Mouse (Mus musculus) kidney, embryonic 14.5 days (tissue): ENCODE measurements around the gene Kif20b. TPM values are rescaled to one million over a fixed set of nuclear protein-coding genes. Genes with fewer than 3 reads are reported as not detected.
A peak's percentile ranks its signal among the peaks of the same experiment; 100 is the strongest.

Source experiments
- ATAC-seq: fragments of 200-750 bp; cut with Nextera tagmentation; 2 replicates; pipeline ENCODE4 v1.8.0; 2017; ENCODE audit warnings: moderate number of reproducible peaks, mild to moderate bottlenecking, moderate TSS enrichment, moderate library complexity; ENCODE audit not compliant: low FRiP score, low TSS enrichment
- H3K27ac ChIP-seq: fragments of 300-500 bp; sonication (generic); 2 replicates; pipeline ENCODE4 v1.5.1; 2014; ENCODE audit warnings: low read depth, mild to moderate bottlenecking, low read length, moderate library complexity, mixed read lengths
- H3K27me3 ChIP-seq: fragments of 300-500 bp; sonication (generic); 2 replicates; pipeline ENCODE4 v1.6.1; 2014; ENCODE audit warnings: mild to moderate bottlenecking, low read length; ENCODE audit not compliant: control insufficient read depth, insufficient read depth
- H3K36me3 ChIP-seq: fragments of 300-500 bp; sonication (generic); 2 replicates; pipeline ENCODE4 v1.6.1; 2014; ENCODE audit warnings: low read length, mixed read lengths; ENCODE audit not compliant: control insufficient read depth, insufficient read depth
- H3K4me1 ChIP-seq: fragments of 300-500 bp; sonication (generic); 2 replicates; pipeline ENCODE4 v1.6.1; 2014; ENCODE audit warnings: low read length, mixed read lengths; ENCODE audit not compliant: control insufficient read depth, insufficient read depth
- H3K4me2 ChIP-seq: fragments of 300-500 bp; sonication (generic); replicated peaks from 2 replicates; pipeline ENCODE4 v1.6.1; 2014; ENCODE audit warnings: low read depth, mild to moderate bottlenecking, low read length
- H3K4me3 ChIP-seq: fragments of 300-500 bp; sonication (generic); 2 replicates; pipeline ENCODE4 v1.5.1; 2014; ENCODE audit warnings: mild to moderate bottlenecking, low read length
- H3K9ac ChIP-seq: fragments of 300-500 bp; sonication (generic); 2 replicates; pipeline ENCODE4 v1.6.1; 2014; ENCODE audit warnings: low read depth, mild to moderate bottlenecking, low read length, moderate library complexity
- H3K9me3 ChIP-seq: fragments of 300-500 bp; sonication (generic); 2 replicates; pipeline ENCODE4 v1.6.1; 2016; ENCODE audit warnings: low read length; ENCODE audit not compliant: control insufficient read depth
- WGBS: fragments of 180-500 bp; shearing (Covaris S2); extraction: QIAGEN DNeasy Blood & Tissue Kit; methylation state at CpG from one replicate; pipeline ENCODE4 v1.1.7; 2014; 5-methylcytosine and 5-hydroxymethylcytosine counted together
- polyA plus RNA-seq: library from polyadenylated mRNA; unstranded; fragments of >200 nt; fragmentation: Nextera tagmentation; extraction: Ambion mirVana; gene quantifications from 2 replicates; pipeline ENCODE4 v1.2.1, GENCODE M21; 2014

Gene Kif20b
- polyA plus RNA-seq, 1 experiment from 2014 or later: 86.2 TPM

GRCm38 (mm10) chr19:34904032-34904431, 18.1 kb upstream of the Kif20b start:
- Histone ChIP-seq H3K4me1 (no peaks in the 10 kb centered on the region), H3K9me3 (0 out of 2 replicates have a peak, but pooled peaks cover 2% of the 10 kb centered on the region), H3K4me2 (no peak overlapping the region), H3K36me3 (no peaks in the 10 kb centered on the region), H3K27me3 (no peaks in the 10 kb centered on the region), H3K9ac (no peak overlapping the region), H3K27ac (no peak overlapping the region), H3K4me3 (no peak overlapping the region)
- no peak for ATAC-seq
- WGBS: 83% methylated on average over 5 of the region's 5 CpGs

GRCm38 (mm10) chr19:34905424-34905823, 16.7 kb upstream of the Kif20b start:
- Histone ChIP-seq H3K4me2 (no peak overlapping the region), H3K27ac (no peak overlapping the region), H3K9me3 (0 out of 2 replicates have a peak, but pooled peaks cover 2% of the 10 kb centered on the region), H3K27me3 (no peaks in the 10 kb centered on the region), H3K4me3 (no peak overlapping the region), H3K9ac (no peak overlapping the region), H3K36me3 (no peaks in the 10 kb centered on the region), H3K4me1 (no peaks in the 10 kb centered on the region)
- no peak for ATAC-seq
- WGBS: 93% methylated on average over 7 of the region's 7 CpGs

DNA sequence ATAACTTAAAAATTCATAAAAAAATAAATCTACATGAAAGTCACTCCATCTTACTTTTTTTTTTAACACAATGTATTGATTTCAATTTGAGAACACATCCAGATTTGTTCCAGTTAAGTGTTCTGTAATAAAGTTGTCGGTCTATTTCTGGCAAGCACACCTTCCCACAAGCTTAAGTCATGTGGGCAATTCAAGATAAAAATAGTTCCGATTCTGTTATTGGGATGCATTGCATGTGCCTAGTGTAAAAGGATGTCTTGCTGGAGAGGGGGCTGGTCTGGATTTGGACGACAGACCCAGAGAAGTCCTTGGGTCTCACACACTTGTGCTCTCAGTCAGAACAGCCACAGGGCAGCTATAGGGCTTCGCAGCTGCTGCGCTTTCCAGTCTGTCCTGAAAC, 15.4 kb upstream of the Kif20b start:
- H3K9me3 ChIP-seq: 0 out of 2 replicates have a peak, but pooled peaks cover 2% of the 10 kb centered on the region
- no peaks in the 10 kb centered on the region for H3K36me3 ChIP-seq
- no peak overlapping the region for H3K4me2 ChIP-seq
- H3K27ac ChIP-seq: no peak overlapping the region
- no peaks in the 10 kb centered on the region for H3K27me3 ChIP-seq
- H3K4me3 ChIP-seq: no peak overlapping the region
- no peak overlapping the region for H3K9ac ChIP-seq
- ATAC-seq: no peak
- 88% methylated on average over 5 of the region's 5 CpGs for WGBS
- no peaks in the 10 kb centered on the region for H3K4me1 ChIP-seq

DNA sequence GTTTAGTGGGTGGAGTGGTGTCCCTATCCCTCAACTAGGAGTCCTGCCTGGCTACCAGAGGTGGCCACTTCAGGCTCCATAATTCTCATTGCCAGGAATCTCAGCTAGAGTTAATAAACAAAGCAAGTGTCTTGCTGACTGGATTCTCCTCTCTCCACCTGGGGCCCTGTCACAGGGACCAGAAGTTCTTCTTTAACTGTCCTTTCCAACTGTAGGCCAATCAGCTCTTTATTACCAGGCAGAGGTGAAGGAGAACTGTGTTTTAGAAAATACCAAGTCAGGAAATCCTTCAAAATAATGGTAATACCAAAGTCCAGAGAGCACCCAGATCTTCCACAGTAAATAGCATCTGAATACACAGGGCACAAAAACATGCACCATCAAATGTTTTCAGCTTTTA, 9.8 kb upstream of the Kif20b start:
- no peak for ATAC-seq
- H3K9me3 ChIP-seq: no peaks in the 10 kb centered on the region

DNA sequence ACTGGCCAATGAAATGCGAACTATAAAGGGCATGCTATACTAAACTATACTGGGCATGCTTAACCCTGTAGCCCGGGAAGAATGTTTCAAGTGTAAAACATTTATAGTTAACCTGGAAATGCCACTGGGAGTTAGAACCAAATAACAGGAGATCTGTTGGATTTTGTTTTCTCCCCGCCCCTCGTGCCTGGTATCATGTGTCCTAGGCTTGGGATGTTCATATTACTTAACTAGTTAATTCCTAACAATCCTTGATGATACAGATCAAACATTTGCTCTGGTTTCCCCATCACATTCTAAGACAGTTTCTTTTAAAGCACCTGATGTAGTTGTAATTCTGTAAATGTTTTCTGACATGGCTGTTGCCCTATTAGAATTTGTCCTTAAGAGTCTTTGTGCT, 2.1 kb upstream of the Kif20b start:
- Histone ChIP-seq H3K9ac (no peak overlapping the region), H3K9me3 (no peaks in the 10 kb centered on the region), H3K27me3 (no peaks in the 10 kb centered on the region), H3K36me3 (no peaks in the 10 kb centered on the region; the same call in 1 of the 2 replicates), H3K4me2 (no peak overlapping the region), H3K27ac (no peak overlapping the region), H3K4me3 (no peak overlapping the region), H3K4me1 (no peaks in the 10 kb centered on the region)
- WGBS: 83% methylated on average over 4 of the region's 4 CpGs
- ATAC-seq: no peak

More for the DNA sequence above, 9.8 kb upstream of the Kif20b start:
- Histone ChIP-seq H3K27me3 (no peaks in the 10 kb centered on the region), H3K36me3 (no peaks in the 10 kb centered on the region), H3K4me2 (no peak overlapping the region), H3K9ac (no peak overlapping the region), H3K4me3 (no peak overlapping the region), H3K4me1 (no peaks in the 10 kb centered on the region), H3K27ac (no peak overlapping the region)

DNA sequence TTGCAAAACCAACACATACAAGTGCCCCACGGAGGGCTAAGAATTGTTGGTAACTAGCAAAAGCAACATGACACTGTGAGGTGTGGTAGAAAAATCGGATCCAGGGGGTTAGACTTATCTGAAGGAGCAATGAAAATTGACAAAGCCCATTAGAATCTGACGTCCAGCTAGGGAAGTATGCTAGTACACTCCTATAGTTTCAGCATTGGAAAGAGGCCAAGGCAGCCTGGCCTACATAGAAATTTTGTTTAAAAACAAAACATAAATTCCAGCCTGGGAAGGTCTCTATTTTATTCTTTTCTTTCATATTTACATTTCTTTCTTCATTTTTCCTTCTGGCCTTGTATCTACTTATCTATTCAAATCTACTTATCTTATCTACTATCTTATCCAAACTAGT, 1.6 kb upstream of the Kif20b start:
- WGBS: 79% methylated on average over 3 of the region's 3 CpGs

DNA sequence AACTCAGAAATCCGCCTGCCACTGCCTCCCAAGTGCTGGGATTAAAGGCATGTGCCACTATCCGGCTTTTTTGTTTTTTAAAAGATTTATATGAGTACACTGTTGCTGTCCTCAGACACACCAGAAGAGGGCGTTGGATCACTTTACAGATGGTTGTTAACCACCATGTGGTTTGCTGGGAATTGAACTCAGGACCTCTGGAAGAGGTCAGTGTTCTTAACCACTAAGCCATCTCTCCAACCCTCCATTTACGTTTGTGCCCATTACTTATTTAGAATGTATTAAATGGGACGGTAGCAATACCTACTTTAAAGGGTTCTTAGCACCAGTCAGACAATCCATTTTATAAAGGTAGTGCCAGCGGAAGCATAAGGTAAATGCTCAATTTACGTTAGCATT, 909 bp upstream of the Kif20b start:
- Histone ChIP-seq H3K36me3 (no peaks in the 10 kb centered on the region; the same call in 1 of the 2 replicates), H3K27ac (no peak overlapping the region), H3K27me3 (no peaks in the 10 kb centered on the region), H3K9me3 (no peaks in the 10 kb centered on the region), H3K4me3 (peak overlapping the region; percentile 67), H3K9ac (peak overlapping the region; percentile 69; the same call in 1 of the 2 replicates), H3K4me1 (no peaks in the 10 kb centered on the region), H3K4me2 (peak overlapping the region; percentile 61)
- ATAC-seq: 0 out of 2 replicates have a peak, but pooled peaks have one; percentile 7
- 23% methylated on average over 7 of the region's 7 CpGs for WGBS

More for the DNA sequence above, 1.6 kb upstream of the Kif20b start:
- Histone ChIP-seq H3K4me1 (no peaks in the 10 kb centered on the region), H3K36me3 (no peaks in the 10 kb centered on the region; the same call in 1 of the 2 replicates), H3K4me2 (no peak overlapping the region), H3K27ac (no peak overlapping the region), H3K4me3 (no peak overlapping the region), H3K9me3 (no peaks in the 10 kb centered on the region), H3K9ac (no peak overlapping the region), H3K27me3 (no peaks in the 10 kb centered on the region)
- ATAC-seq: no peak

DNA sequence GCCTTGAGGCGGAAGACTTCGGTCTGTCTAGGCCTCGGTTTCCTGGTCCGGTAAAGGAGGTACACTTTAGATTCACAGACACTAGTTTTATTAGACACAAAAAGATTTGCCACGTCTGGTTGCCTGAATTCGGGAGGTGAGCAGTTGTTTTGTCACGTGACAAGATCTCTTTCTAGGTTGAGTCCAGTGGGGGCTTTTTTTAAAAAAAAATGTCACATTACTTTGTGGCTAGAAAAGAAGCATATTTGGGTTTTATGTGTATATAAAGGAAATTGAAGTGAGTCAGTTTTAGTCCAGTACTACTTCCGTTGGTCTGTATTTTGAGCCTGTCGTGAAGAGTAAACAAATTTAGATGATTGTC, 422 bp downstream of the Kif20b start:
- ATAC-seq: no peak
- peak overlapping the region; percentile 67 for H3K4me3 ChIP-seq
- WGBS: under 1% methylated on average over 9 of the region's 9 CpGs

DNA sequence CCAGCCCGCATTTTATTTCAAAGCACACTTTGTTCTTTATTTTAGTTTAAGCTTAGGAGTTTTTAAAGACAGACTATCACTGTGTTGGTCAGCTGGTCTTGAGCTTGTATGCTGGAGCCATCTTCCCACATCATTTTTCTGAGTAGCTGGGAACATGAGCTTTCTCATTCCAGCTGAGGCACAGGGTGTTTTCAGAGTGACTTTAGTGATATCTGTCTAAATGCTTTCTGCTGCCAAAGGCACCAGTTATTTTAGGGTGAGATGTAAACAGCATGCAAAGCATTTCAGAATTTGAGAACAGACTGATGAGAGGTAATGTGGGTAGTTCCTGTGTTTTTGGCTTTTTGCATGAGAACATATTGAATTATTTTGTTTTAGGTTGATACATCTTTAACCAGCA, 25.0 kb downstream of the Kif20b start:
- no peaks in the 10 kb centered on the region for H3K9me3 ChIP-seq
- H3K27ac ChIP-seq: no peak overlapping the region
- H3K4me1 ChIP-seq: no peaks in the 10 kb centered on the region
- peaks cover 61% of the 10 kb centered on the region for H3K36me3 ChIP-seq
- no peak overlapping the region for H3K9ac ChIP-seq
- no peak for ATAC-seq
- no peaks in the 10 kb centered on the region for H3K27me3 ChIP-seq
- WGBS: 100% methylated on average over 1 of the region's 1 CpGs
- H3K4me2 ChIP-seq: no peak overlapping the region
- no peak overlapping the region for H3K4me3 ChIP-seq

More for the DNA sequence above, 422 bp downstream of the Kif20b start:
- Histone ChIP-seq H3K27me3 (no peaks in the 10 kb centered on the region), H3K27ac (peak overlapping the region; percentile 5), H3K4me2 (peak overlapping the region; percentile 48), H3K4me1 (no peaks in the 10 kb centered on the region), H3K9me3 (no peaks in the 10 kb centered on the region), H3K9ac (peak overlapping the region; percentile 69), H3K36me3 (no peaks in the 10 kb centered on the region; the same call in 1 of the 2 replicates)
